Mouse (Mus musculus) brain, adult 2 months (tissue): ENCODE results near the gene Scgb1b3.

Experiments
- DNase-seq: peaks from one replicate; pipeline ENCODE4 v3.0.0; 2011; ENCODE audit warnings: low read depth, low spot score

Scgb1b3 gene

GRCm38 (mm10) chr7:31375292-31375691 is at the start of gene Scgb1b3:
Gene Scgb1b3, plus strand, starts transcription at chr7:31375592.
- DNase-seq, result no peak

GRCm38 (mm10) chr7:31362022-31362560 is 13.3 kb upstream of the Scgb1b3 start, which contains the start of gene Scgb2b3:
Gene Scgb2b3, minus strand, starts transcription at chr7:31362072.
- DNase-seq, result no peak
